In the genomic region with DNA sequence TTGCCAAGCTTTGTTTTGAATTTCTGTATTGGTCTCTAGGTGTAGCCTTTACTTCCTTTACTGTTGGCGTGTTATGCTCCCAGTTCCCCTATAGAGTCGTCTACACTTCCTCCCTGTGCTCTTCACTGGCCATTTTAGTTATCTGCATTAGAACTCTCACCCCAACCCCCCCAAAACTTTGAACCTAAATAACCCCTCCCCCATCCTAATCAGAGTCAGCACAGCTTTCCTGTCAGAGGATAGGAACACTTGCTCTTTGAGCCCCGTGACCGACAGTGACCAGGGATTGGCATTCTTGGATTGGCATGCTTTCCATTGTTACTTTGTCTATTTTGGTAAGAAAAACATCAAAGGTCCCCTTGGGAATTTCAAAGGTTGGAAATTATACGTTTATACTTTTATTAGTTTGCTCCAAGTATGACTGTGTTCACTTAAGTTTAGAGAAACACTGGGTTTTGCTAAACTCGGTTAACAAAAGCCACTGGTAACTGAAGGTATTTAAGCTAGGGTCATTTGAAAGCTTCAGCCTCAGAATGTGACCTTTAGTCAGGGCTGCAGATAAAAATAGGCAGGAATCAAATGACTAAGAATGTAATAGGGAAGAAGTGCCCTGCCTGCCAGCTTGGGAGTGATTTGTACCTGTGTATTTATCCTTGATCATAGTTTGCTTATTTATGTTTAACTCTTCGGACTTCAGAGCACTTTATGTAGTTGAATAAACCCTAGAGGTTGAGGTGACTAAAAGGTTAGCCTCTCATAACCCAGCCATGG, we compare ENCODE assay signal across 8 mouse cellular contexts. TPM values are rescaled to one million over a fixed set of nuclear protein-coding genes. Genes with fewer than 3 reads are reported as not detected.
DNase-seq lines count a peak whose midpoint lies in the region; ATAC-seq and TF ChIP-seq lines count a peak whose summit lies in the region.

No protein-coding gene starts in this region.

- H3ac ChIP-seq in myocyte (ENCODE audit: control insufficient read depth, insufficient read length): no peak overlapping the region

- 52% methylated on average over 7 of the region's 7 CpGs for WGBS in embryonic facial prominence, embryonic 13.5 days
- 49% methylated on average over 7 of the region's 7 CpGs for WGBS in kidney, embryonic 15.5 days

- peak overlapping the region; percentile 83 for H3K4me2 ChIP-seq in embryonic facial prominence, embryonic 13.5 days
- H3K4me2 ChIP-seq in kidney, embryonic 15.5 days: peak overlapping the region; percentile 79
- peak overlapping the region; percentile 99 for H3K4me2 ChIP-seq in myocyte (ENCODE audit: low read depth)

- H3K4me3 ChIP-seq in embryonic facial prominence, embryonic 13.5 days: 0 out of 2 replicates have a peak overlapping the region, but pooled peaks have one; percentile 1
- peak overlapping the region; percentile 21 for H3K4me3 ChIP-seq in kidney, embryonic 15.5 days (replicated peaks)
- H3K4me3 ChIP-seq in myocyte: peak overlapping the region; percentile 98

- H3K27ac ChIP-seq in embryonic facial prominence, embryonic 13.5 days: no peak overlapping the region
- peak overlapping the region; percentile 41 for H3K27ac ChIP-seq in kidney, embryonic 15.5 days

- peaks cover 49% of the 10 kb centered on the region for H3K4me1 ChIP-seq in embryonic facial prominence, embryonic 13.5 days
- H3K4me1 ChIP-seq in kidney, embryonic 15.5 days: peaks cover 74% of the 10 kb centered on the region

- H3K27me3 ChIP-seq in embryonic facial prominence, embryonic 13.5 days: no peaks in the 10 kb centered on the region
- H3K27me3 ChIP-seq in kidney, embryonic 15.5 days: no peaks in the 10 kb centered on the region
- no peaks in the 10 kb centered on the region for H3K27me3 ChIP-seq in myocyte (ENCODE audit: control insufficient read depth, insufficient read depth, insufficient read length)

- DNase-seq in kidney, adult 8-10 months: peak; percentile 56 to 76
- no peak for DNase-seq in kidney, adult 11 months
- no peak for DNase-seq in embryo, embryonic 10.5 days (ENCODE audit: low spot score)
- DNase-seq in urinary bladder, postnatal 25 days (ENCODE audit: low spot score): no peak

- no peak for ATAC-seq in embryonic facial prominence, embryonic 13.5 days (ENCODE audit: insufficient number of reproducible peaks, insufficient read depth, low FRiP score, low TSS enrichment, low read depth)
- ATAC-seq in kidney, embryonic 15.5 days (replicated peaks; ENCODE audit: low FRiP score): no peak
- no peak for ATAC-seq in frontal cortex, adult (ENCODE audit: low TSS enrichment)

- peaks cover 92% of the 10 kb centered on the region for H3K79me2 ChIP-seq in myocyte (ENCODE audit: control insufficient read depth, insufficient read depth)

- no peak for TF ChIP-seq POLR2A in myocyte (IDR thresholded peaks at IDR 0.05; ENCODE audit: insufficient read length, low read depth)

- H3K9ac ChIP-seq in embryonic facial prominence, embryonic 13.5 days: no peak overlapping the region
- H3K9ac ChIP-seq in kidney, embryonic 15.5 days: 0 out of 2 replicates have a peak overlapping the region, but pooled peaks have one; percentile 33

- no peaks in the 10 kb centered on the region for H3K9me3 ChIP-seq in embryonic facial prominence, embryonic 13.5 days
- no peaks in the 10 kb centered on the region for H3K9me3 ChIP-seq in kidney, embryonic 15.5 days (replicated peaks)

- H3K36me3 ChIP-seq in embryonic facial prominence, embryonic 13.5 days: peaks cover 49% of the 10 kb centered on the region
- H3K36me3 ChIP-seq in kidney, embryonic 15.5 days: peaks cover 50% of the 10 kb centered on the region
- H3K36me3 ChIP-seq in myocyte (ENCODE audit: control insufficient read depth, insufficient read depth): peaks cover 36% of the 10 kb centered on the region

TF ChIP-seq in myocyte, 11 proteins besides CTCF, POLR2A, EP300 and RAD21:
- no peak for TF ChIP-seq TCF3 (IDR thresholded peaks at IDR 0.05; ENCODE audit: insufficient read length, low read depth)
- TF ChIP-seq REST (IDR thresholded peaks at IDR 0.05; ENCODE audit: insufficient read depth, insufficient read length): no peak
- TF ChIP-seq MYOD1 (IDR thresholded peaks at IDR 0.05; ENCODE audit: control insufficient read depth in 1 of 3, insufficient read length in 2 of 3, low read depth in 2 of 3): peak in 1 of 3 experiments; percentile 29
- no peak for TF ChIP-seq POLR2AphosphoS2 (IDR thresholded peaks at IDR 0.05; ENCODE audit: insufficient read length, low read depth)

RNA-seq across cellular contexts. Expression of gene Mcl1, which starts 3.5 kb away (rescaled TPM):
- polyA plus RNA-seq in embryonic facial prominence, embryonic 13.5 days (2015; fragmentation: Nextera tagmentation; extraction: Ambion mirVana): 45.4 and 47.7 TPM in 2 replicates
- 51.2 and 54.4 TPM in 2 replicates for polyA plus RNA-seq in kidney, embryonic 15.5 days (2015; fragmentation: Nextera tagmentation; extraction: Ambion mirVana)
- polyA plus RNA-seq in myocyte (2012; fragmentation: generic; extraction: Trizol): 51.6 TPM

RNA-seq across cellular contexts. Expression of gene Adamtsl4, which starts 25.6 kb away (rescaled TPM):
- 1.7 and 1.9 TPM in 2 replicates for polyA plus RNA-seq in embryonic facial prominence, embryonic 13.5 days (2015; fragmentation: Nextera tagmentation; extraction: Ambion mirVana)
- 4.0 and 6.3 TPM in 2 replicates for polyA plus RNA-seq in kidney, embryonic 15.5 days (2015; fragmentation: Nextera tagmentation; extraction: Ambion mirVana)
- 4.6 TPM for polyA plus RNA-seq in myocyte (2012; fragmentation: generic; extraction: Trizol)

RNA-seq across cellular contexts. Expression of gene Ensa, which starts 37.3 kb away (rescaled TPM):
- 88.3 and 88.5 TPM in 2 replicates for polyA plus RNA-seq in embryonic facial prominence, embryonic 13.5 days (2015; fragmentation: Nextera tagmentation; extraction: Ambion mirVana)
- 71.1 and 73.2 TPM in 2 replicates for polyA plus RNA-seq in kidney, embryonic 15.5 days (2015; fragmentation: Nextera tagmentation; extraction: Ambion mirVana)
- polyA plus RNA-seq in myocyte (2012; fragmentation: generic; extraction: Trizol): 65.3 TPM

Comparison
In these comparisons a context has a peak if more than half of its experiments do, and no peak if none do; other contexts are left out.
1. DNase-seq: peak in kidney, adult 8-10 months (2 of 2); none in kidney, adult 11 months (single experiment), embryo, embryonic 10.5 days (single experiment) and urinary bladder, postnatal 25 days (single experiment).
2. H3K4me3 ChIP-seq: peak in every context shown above with its lines; median percentile 98 in myocyte; 21 in kidney, embryonic 15.5 days; 1 in embryonic facial prominence, embryonic 13.5 days.
3. Peak in every context shown above with its lines, with median percentiles within 50 percentile points of each other: H3K4me2 ChIP-seq.